Mouse (Mus musculus): ENCODE results near the gene Zfp322a.
"Not testable (repeated sequence)": the region's sequence is repeated elsewhere in the genome, so short reads cannot be mapped to it uniquely, and the experiment has no call there.

The Zfp322a gene

GRCm38 (mm10) chr13:23312909-23313669 lies 55.9 kb downstream of the Zfp322a start:
- DNase-seq: no peak

DNA sequence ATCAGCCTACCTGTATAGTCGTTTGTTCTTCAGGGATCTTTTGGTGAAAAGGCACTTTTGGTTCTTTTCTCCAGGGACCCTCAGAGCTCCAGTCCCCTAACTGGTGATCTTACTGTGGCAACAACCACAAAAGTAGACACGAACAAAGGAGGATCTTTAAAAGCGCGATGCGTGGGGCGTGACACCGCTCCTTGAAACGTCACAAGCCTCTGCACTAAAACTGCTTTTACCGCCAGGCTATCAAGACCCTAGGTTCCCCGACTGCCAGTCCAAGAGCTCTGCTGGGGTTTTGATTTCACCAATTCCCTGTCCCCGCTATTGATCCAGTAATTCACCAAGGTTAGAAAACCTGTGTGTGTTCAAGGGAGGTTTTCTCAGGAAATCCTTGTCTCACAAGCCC lies 59.0 kb downstream of the Zfp322a start:
- no peak for DNase-seq

DNA sequence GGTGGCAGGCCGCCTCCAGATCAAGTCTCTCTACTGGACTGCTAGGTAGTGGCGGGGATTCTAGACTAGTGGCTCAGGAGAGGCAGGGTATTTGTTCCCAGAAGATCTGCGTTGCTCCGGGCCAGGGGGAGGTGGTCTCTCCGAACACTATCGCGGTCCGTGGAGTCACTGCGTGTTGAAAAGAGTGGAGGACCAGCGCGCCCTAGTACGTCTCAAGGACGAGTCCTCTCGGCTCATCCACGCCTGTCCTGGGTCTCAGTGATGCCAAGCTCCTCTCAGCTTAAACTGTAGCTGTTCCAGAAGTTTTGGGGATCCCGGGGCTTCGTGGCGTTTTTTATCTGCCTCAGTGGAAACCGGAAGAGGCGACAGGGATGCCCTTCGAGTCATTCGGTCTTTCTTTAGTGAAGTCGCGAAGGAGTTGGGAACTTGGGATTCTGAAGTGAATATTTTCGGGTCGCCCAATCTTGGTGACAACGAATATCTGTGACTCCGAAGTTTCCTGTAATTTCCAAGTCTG lies 59.5 kb downstream of the Zfp322a start:
- DNase-seq: no peak

- not testable (repeated sequence) for DNase-seq
Measured at GRCm38 (mm10) chr13:23308639-23309307, 60.2 kb downstream of the Zfp322a start.

DNA sequence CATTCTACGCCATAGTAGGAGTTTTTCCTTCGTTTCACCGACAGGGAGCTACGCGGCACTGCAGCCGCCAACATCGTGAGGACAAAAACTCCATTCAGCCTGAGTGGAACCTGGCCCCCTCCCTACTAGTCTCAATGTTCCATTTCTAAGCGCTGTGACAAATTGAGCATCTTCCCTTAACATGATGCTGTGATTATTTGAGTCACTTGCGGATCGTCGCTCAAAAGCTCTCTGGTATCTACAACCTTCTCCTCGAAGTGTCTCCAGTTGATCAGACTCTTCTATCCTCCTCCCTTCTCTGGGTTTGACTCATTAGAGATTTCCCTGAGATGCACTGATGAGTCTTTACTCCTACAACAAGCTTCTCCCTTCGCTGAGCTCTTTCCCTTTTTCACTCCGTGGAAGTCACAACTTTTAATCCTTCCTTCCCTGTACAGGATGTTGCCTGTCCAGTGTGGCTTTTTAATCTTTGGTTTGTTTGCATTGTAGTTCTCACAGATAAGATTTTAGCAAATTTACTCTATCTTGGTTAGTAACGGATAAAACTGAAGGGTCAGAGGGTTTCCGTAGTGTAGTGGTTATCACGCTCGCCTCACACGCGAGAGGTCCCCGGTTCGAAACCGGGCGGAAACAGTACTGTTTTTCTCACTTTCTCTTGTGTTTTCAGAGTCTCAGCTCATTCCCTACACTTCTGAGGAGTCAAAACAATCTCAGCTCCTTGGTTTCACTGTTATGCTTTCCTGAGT lies 61.8 kb downstream of the Zfp322a start:
- DNase-seq: no peak

DNA sequence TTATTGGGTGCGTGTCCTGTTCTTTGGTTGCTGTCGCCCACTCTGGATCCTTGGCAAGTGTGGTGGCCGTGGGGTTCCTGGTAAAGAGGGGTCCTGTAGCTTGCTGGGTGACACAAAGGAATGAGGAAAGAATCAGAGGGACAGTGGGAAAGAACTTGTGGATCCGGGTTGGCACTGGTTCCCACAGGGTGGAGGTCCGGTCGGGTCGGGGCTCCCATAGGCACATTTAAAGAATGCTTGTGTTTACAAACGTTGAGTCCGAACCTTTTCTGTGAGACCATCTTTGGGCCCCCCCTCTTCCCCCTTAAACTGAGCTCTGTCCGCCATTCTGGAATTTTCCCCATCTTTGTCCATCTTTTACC lies 62.3 kb downstream of the Zfp322a start:
- DNase-seq: no peak

All from layer of hippocampus, adult 9-11 months (tissue).